Mouse (Mus musculus): ENCODE results near the gene Prom2. TPM values are rescaled to one million over a fixed set of nuclear protein-coding genes. Genes with fewer than 3 reads are reported as not detected.

Prom2 gene
- polyA plus RNA-seq, 1 experiment from 2014 or later: 0.41 TPM

DNA sequence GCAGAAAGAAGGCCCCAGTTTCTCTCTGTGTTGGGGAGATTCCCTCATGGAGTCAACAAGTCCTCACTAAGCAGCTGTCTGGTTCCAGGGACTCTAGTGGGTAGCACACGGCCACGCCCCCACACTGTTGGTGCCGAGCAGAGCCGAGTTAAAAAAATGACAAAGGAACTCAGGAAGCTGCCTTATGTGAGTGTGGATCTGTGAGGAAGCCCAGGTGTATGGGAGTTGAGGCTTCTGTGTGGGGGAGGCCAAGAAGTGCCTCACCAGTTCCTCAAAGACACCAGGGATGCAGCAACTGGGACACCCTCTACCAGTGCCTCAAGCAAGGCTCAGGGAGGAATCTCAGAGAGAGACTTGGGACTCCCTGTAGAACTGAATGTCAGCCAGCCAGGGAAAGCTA lies 62.1 kb downstream of the Prom2 start:
- no peak overlapping the region for H3K4me3 ChIP-seq (replicated peaks)
- no peak for ATAC-seq (ENCODE audit: low FRiP score)
- no peaks in the 10 kb centered on the region for H3K36me3 ChIP-seq (replicated peaks)
- H3K9me3 ChIP-seq: no peaks in the 10 kb centered on the region
- WGBS: 81% methylated on average over 4 of the region's 4 CpGs
- H3K4me1 ChIP-seq: peaks cover 21% of the 10 kb centered on the region
- peaks cover 60% of the 10 kb centered on the region for H3K27me3 ChIP-seq
- H3K27ac ChIP-seq: no peak overlapping the region
- no peak overlapping the region for H3K9ac ChIP-seq
- H3K4me2 ChIP-seq: no peak overlapping the region

Other genes with a start within 250 kb of the Prom2 start
- 3.9 and 4.8 TPM in 2 replicates for gene Dusp2, start 205.3 kb downstream of the Prom2 start, polyA plus RNA-seq (2016; fragmentation: Nextera tagmentation; extraction: Ambion mirVana)
- gene Astl, start 202.8 kb downstream of the Prom2 start, polyA plus RNA-seq (2016; fragmentation: Nextera tagmentation; extraction: Ambion mirVana): not detected in 2 replicates
- 1.5 and 1.9 TPM in 2 replicates for gene Adra2b, start 178.3 kb downstream of the Prom2 start, polyA plus RNA-seq (2016; fragmentation: Nextera tagmentation; extraction: Ambion mirVana)
- 0.14 and 0.22 TPM in 2 replicates for gene Gpat2, start 116.3 kb downstream of the Prom2 start, polyA plus RNA-seq (2016; fragmentation: Nextera tagmentation; extraction: Ambion mirVana)
- 24.9 and 25.4 TPM in 2 replicates for gene Fahd2a, start 96.9 kb downstream of the Prom2 start, polyA plus RNA-seq (2016; fragmentation: Nextera tagmentation; extraction: Ambion mirVana)
- 3.8 and 4.6 TPM in 2 replicates for gene Kcnip3, start 19.4 kb downstream of the Prom2 start, polyA plus RNA-seq (2016; fragmentation: Nextera tagmentation; extraction: Ambion mirVana)
- gene Zfp661, start 45.6 kb upstream of the Prom2 start, polyA plus RNA-seq (2016; fragmentation: Nextera tagmentation; extraction: Ambion mirVana): 8.0 and 8.4 TPM in 2 replicates
- 175 and 179 TPM in 2 replicates for gene Mrps5, start 45.8 kb upstream of the Prom2 start, polyA plus RNA-seq (2016; fragmentation: Nextera tagmentation; extraction: Ambion mirVana)
- gene Mal, start 115.2 kb upstream of the Prom2 start, polyA plus RNA-seq (2016; fragmentation: Nextera tagmentation; extraction: Ambion mirVana): 0.54 and 0.73 TPM in 2 replicates
- gene Mall, start 188.5 kb upstream of the Prom2 start, polyA plus RNA-seq (2016; fragmentation: Nextera tagmentation; extraction: Ambion mirVana): 0.66 and 0.67 TPM in 2 replicates
- 35.9 and 40.5 TPM in 2 replicates for gene Nphp1, start 247.4 kb upstream of the Prom2 start, polyA plus RNA-seq (2016; fragmentation: Nextera tagmentation; extraction: Ambion mirVana)